Mouse (Mus musculus) kidney, adult 2 months (tissue): ENCODE data around the gene Cd200r4.

Source experiments
- CTCF ChIP-seq: fragments of 200-500 bp; conservative IDR thresholded peaks from 2 replicates; pipeline ENCODE4 v1.5.1; 2011; ENCODE audit warnings: low read depth, mild to moderate bottlenecking, control low read depth, low read length, moderate library complexity, mixed read lengths; ENCODE audit not compliant: insufficient read depth, insufficient read length
- POLR2A ChIP-seq: fragments of 200-500 bp; IDR thresholded peaks from one replicate; pipeline ENCODE4 v1.6.1; 2011; ENCODE audit warnings: low read depth, low read length, control low read depth

- TF ChIP-seq CTCF = no peak
- TF ChIP-seq POLR2A = no peak
These were observed 39.0 kb upstream of the Cd200r4 start for GRCm38 (mm10) chr16:44772577-44772976.
